11 mouse cellular contexts compared by ENCODE assay signal in the genomic region with DNA sequence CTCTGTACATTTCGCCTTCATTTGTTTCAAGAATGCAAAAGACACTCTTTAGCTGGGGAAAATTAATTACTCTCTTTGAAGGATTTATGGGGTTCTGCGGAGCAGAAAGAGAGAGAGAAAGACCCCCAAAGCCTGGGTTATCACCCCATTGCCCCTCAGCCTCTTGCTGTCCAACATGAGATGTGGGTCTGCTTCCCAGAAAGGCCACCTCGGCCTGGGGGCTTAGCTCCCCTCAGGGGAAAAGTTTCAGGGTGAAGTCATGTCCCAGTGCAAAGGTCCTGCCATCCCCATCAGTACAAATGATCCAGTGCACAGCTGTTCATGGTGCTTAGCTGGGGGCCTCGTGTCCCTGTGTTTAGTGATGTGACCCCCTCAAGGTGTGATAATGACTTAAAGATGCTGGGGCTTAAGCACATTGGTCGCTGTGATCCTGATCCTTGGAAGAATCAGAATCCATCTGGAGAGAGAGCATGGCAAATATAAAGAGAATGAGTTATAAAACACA.
DNase-seq lines count a peak whose midpoint lies in the region; ATAC-seq lines count a peak whose summit lies in the region.
"Had no signal": no experiment of that assay in that cellular context is flagged by ENCODE, and none has a peak within 500 bp of the region (broad histone marks: within the 10 kb centered on the region; RNA-seq: fewer than 3 reads in every experiment).

No protein-coding gene starts in this region.

- 25% methylated on average over 5 of the region's 5 CpGs for WGBS in kidney, embryonic 15.5 days
- WGBS in hindbrain, embryonic 12.5 days: 73% methylated on average over 5 of the region's 5 CpGs

- H3K9ac ChIP-seq in kidney, embryonic 15.5 days: no peak overlapping the region
- H3K9ac ChIP-seq in hindbrain, embryonic 12.5 days: no peak overlapping the region
- H3K9ac ChIP-seq: midbrain, embryonic 15.5 days had no signal

- DNase-seq in embryo, embryonic 11 days: peak; percentile 38
- DNase-seq in embryo, embryonic 10 days (ENCODE audit: low spot score): no peak
- DNase-seq in kidney, postnatal 36 days: no peak
- peak; percentile 52 for DNase-seq in mesoderm, embryonic 11.5 days (ENCODE audit: low read depth, low spot score)
- no peak for DNase-seq in spleen, postnatal 14 days (ENCODE audit: low spot score in 2 of 2)
- DNase-seq: adrenal gland, postnatal 25 days had no signal

- ATAC-seq in kidney, embryonic 15.5 days (replicated peaks; ENCODE audit: low FRiP score): peak; percentile 44
- no peak for ATAC-seq in hindbrain, embryonic 12.5 days (ENCODE audit: low FRiP score)
- ATAC-seq in monocyte, adult 5-6 weeks (replicated peaks; ENCODE audit: insufficient number of reproducible peaks, low FRiP score, low TSS enrichment, poor library complexity, severe bottlenecking): no peak

- peak overlapping the region; percentile 86 for H3K27ac ChIP-seq in kidney, embryonic 15.5 days
- H3K27ac ChIP-seq in hindbrain, embryonic 12.5 days: peak overlapping the region; percentile 63
- H3K27ac ChIP-seq: midbrain, embryonic 15.5 days had no signal

- no peak overlapping the region for H3K4me2 ChIP-seq in kidney, embryonic 15.5 days
- no peak overlapping the region for H3K4me2 ChIP-seq in hindbrain, embryonic 12.5 days (replicated peaks)
- H3K4me2 ChIP-seq: heart, embryonic 11.5 days; midbrain, embryonic 15.5 days had no signal

- H3K27me3 ChIP-seq in kidney, embryonic 15.5 days: no peaks in the 10 kb centered on the region
- no peaks in the 10 kb centered on the region for H3K27me3 ChIP-seq in hindbrain, embryonic 12.5 days
- H3K27me3 ChIP-seq: midbrain, embryonic 15.5 days had no signal

- H3K9me3 ChIP-seq in kidney, embryonic 15.5 days (replicated peaks): no peaks in the 10 kb centered on the region
- H3K9me3 ChIP-seq in hindbrain, embryonic 12.5 days (replicated peaks): no peaks in the 10 kb centered on the region
- H3K9me3 ChIP-seq: midbrain, embryonic 15.5 days had no signal

- no peaks in the 10 kb centered on the region for H3K36me3 ChIP-seq in kidney, embryonic 15.5 days
- no peaks in the 10 kb centered on the region for H3K36me3 ChIP-seq in hindbrain, embryonic 12.5 days
- H3K36me3 ChIP-seq: midbrain, embryonic 15.5 days had no signal

- H3K4me1 ChIP-seq in kidney, embryonic 15.5 days: peaks cover 11% of the 10 kb centered on the region
- H3K4me1 ChIP-seq in hindbrain, embryonic 12.5 days: peaks cover 7% of the 10 kb centered on the region; the same call in 1 of the 2 replicates

- H3K4me3 ChIP-seq in kidney, embryonic 15.5 days (replicated peaks): no peak overlapping the region
- H3K4me3 ChIP-seq in hindbrain, embryonic 12.5 days: no peak overlapping the region
- H3K4me3 ChIP-seq: midbrain, embryonic 15.5 days had no signal

Comparison
In these comparisons a context has a peak if more than half of its experiments do, and no peak if none do; other contexts are left out.
1. DNase-seq: peak in embryo, embryonic 11 days (single experiment) and mesoderm, embryonic 11.5 days (single experiment); none in embryo, embryonic 10 days (single experiment), kidney, postnatal 36 days (0 of 2) and spleen, postnatal 14 days (0 of 2).